Mouse (Mus musculus) erythroblast, adult 5-6 weeks (primary cell): Measurements from ENCODE around the gene Taok1. TPM values are rescaled to one million over a fixed set of nuclear protein-coding genes. Genes with fewer than 3 reads are reported as not detected.
"Not testable (repeated sequence)": the region's sequence is repeated elsewhere in the genome, so short reads cannot be mapped to it uniquely, and the experiment has no call there.

Source experiments
- ATAC-seq: replicated peaks from 2 replicates; pipeline ENCODE4 v1.8.0; 2016; ENCODE audit warnings: moderate number of reproducible peaks, mild to moderate bottlenecking, moderate TSS enrichment, inconsistent platforms; ENCODE audit not compliant: poor library complexity, low FRiP score, severe bottlenecking
- total RNA-seq, 2 experiments: library from RNA; stranded (forward) in 1 of 2; stranded (reverse) in 1 of 2; fragments of 150-400 nt in 1 of 2; fragments of 200-764, 138-1000 nt in 1 of 2; gene quantifications; 2 replicates each; pipeline versions ENCODE4 v1.2.3 to v1.2.4; 2015 to 2017; ENCODE audit warnings: low replicate concordance in 2 of 2

Taok1 gene
- total RNA-seq (2015; ENCODE audit: low replicate concordance) (9.8 and 20.9 TPM in 2 replicates), total RNA-seq (2017; ENCODE audit: low replicate concordance) (24.4 and 25.3 TPM in 2 replicates)

DNA sequence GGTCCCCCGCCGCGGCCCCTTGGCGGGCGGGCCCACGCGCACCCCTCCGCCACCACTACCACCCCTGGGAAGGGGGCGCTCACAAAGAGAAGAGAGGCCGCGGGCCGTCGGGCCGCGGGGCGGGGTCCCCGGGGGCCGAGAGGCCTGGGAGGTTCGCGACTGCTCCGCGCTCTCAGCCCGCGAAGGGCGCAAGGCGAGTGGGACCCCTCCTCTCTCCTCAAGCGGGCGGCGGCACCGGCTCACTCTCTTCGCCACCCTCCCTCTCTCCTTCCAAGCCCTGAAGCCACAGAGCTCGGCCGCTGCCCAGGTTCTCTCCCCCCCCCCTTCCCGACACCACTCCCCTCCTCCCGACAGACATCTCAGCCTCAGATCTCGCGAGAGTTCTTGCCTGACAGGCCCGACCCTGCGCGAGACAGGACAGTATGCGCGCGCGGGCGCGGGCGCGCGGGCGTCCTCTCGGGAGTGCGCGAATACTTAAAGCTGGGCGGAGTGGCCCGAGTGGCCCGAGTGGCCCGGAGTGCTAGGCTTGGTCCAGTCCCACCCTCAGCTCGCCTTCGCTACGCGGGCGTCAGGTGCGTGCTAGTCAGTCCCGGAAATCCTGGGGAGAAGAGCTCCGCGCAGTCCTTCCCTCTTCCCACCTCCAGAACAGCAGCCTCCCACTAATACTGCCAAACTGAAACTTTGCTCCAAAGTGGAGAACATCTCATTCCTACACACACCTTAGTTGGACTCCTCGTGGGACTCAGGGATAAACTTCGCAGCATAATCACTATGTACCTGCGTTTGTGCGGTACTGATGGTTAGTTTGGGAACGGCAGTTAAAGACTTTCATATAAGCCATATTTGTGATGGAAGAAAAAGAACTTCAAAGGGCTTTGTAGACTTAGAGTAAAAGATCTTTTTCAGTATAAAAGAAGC, at the start of gene Taok1:
TSS of gene Taok1 (minus strand) at position 278 of the 918 bp plus-strand sequence.
- peak; percentile 93 for ATAC-seq

DNA sequence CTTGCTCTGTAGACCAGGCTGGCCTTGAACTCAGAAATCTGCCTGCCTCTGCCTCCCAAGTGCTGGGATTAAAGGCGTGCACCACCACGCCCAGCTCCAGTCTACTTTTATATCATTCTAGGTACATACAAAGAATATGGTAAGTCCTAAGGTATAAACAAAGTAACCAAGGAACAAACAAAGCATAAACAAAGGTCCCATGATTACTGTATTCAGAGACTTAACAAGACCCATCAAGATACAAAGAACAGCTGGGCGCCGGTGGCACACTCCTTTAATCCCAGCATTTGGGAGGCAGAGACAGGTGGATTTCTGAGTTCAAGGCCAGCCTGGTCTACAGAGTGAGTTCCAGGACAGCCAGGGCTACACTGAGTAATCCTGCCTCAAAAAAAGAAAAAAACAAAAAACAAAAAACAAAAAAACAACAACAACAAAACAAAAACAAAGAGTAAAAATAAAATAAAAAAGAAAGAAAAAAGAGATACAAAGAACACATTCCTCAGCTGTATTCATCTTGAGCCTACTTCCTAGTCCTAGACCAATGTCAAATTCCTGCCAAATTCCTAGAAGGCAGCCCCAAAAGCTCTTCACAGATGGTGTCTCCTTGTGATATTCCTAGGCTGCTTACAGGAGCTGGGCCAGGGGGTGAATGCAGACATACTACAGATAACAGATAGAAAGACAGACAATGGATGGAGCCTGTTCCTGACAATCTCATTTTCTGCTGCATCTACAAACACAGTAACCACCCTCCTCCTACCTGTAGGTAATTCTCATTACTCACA, 46.0 kb upstream of the Taok1 start:
- ATAC-seq = not testable (repeated sequence)

DNA sequence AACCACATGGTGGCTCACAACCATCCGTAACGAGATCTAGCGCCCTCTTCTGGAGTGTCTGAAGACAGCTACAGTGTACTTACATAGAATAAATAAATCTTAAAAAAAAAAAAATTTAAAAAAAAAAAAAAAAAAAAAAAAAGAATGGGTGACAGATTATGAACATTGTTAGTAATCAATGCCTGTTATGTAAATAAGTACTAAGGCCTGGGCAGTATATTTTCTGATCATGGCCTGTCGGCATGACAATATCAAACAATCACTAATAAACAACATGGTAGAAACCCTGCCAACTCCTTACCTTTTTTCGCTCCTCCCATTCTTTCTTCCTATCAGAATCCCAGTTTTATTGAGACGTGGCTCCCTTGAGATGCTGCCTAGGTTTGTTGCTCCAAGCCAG, 44.9 kb upstream of the Taok1 start:
- no peak for ATAC-seq

DNA sequence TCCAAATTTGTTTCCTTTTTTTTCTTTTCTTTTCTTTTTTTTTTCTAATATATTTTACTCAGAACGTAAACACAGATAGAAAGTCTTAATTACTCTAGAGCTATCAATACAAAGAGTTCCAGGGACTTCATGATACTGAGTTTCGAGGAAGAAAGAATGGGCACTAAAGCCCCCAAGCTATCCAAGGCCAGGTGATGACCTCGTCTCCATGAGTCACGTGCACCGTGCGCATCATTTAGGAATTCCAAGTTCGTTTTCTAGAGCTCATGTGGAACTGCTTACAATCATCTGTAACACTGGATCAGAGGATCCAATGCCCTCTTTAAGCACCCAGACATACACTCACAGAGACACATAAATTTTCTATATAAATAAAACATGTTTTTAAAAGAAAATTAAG, 41.3 kb upstream of the Taok1 start:
- ATAC-seq = no peak

DNA sequence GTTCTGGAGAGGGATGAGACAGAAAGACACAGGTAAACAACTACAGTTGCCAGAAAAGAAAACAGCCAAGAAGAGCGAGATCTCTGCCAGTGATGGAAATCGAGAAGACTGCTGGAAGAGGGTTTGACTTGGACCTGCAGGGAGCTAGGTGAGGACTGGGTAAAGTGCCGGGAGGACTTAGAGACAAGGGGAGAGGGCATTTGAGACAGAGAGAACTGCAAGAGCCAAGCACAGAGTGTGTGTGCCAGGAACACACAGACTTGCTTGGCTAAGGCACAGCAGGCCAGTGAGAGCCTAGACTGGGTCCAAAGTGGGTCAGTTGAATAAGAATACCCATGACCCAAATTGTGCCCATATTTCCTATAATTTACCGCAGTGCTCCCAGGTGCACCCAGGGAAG, 37.9 kb upstream of the Taok1 start:
- no peak for ATAC-seq

DNA sequence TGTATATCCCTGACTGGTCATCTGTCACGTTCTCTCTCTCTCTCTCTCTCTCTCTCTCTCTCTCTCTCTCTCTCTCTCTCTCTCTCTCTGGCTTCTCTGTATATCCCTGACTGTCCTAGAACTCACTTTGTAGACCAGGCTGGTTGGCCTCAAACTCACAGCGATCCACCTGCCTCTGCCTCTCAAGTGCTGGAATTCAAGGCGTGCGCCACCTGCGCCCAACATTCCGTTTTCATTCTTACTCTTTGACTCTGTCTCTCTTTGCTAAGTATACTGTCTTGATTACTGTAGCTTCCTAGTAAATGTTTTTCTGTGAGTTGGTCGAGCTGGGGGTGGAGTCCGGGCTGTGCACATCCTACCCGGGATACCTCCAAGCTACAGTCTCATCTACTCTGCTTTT, 33.8 kb upstream of the Taok1 start:
- ATAC-seq = no peak

DNA sequence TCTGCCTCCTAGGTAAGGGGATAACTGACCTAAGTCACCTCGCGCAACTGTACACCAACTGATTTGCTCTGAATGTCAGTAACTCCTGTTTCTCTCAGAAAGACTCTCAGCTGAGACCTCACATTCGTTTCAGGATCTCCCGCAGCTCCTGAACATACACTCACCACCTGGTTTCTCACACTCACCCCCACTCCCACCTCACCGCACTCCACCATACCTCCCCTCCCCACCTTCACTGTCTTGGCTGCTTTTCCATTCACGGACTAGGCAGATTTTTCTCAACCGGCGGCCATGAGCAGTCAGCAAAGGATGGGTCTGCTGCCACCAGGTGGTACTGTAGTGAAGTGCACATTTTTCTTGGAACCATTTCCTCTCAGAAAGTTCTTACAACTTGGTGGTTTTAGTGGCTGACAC, 22.6 kb upstream of the Taok1 start:
- ATAC-seq = peak; percentile 84

DNA sequence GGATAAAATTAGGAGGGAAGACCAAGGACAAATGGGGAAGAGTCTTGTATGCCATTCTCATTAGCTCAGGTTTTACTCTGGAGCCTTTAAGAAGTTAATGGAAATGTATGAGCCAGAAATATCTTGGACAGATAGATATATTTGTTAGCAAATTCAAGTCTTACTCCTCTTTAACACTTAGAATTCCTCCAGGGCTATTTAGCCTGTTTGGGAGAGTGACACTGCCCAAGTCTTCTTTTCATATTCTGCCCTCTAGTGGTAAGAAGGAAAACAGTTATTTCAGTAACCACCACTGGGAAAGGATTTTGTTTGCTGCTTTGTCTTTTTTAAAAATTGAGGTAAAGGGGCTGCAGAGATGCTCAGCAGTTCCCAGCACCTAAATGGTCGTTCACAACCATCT, 21.9 kb upstream of the Taok1 start:
- ATAC-seq = peak; percentile 58; the same call in 1 of the 2 replicates

DNA sequence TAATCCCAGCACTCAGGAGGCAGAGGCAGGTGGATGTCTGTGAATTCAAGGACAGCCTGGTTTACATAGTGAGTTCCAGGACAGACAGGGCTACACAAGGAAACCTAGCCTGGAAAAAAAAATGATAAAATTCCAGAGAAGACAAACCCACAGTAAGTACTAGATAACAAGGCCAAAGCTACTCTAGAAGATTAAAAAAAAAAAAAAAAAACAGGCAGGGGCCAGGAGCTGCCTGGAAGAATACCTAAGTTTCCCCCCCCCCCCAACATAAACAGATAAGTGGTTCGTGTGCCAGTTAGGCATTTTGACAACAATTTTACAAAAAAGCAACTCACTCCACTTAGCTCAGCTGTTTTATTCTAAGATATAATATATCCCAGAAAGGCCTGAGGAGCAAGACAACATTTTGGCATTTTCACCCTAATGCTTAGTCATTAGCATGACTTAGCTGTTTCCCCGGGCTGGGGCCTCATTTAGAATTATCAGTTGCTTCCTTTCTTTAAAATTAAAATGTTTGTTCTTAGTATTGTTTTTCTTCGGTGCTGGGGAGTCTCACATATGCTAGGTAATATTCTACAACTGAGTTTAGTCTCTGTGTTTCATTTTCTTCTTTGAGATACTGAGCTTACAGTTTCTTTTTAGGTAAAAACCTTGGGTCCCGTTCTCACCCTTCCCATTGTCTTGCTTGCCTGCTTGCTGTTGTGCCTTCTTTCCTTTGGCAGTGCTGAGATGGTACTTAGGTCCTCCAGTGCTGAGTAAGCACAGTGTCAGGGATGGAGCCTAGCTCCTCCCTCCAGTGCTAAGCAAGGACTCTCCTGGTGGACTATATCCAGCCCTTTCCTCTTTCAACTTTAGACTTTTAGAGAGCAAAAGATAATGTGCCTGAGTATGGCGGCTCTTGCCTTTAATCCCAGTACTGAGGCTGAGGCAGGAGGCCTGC, 19.3 kb upstream of the Taok1 start:
- ATAC-seq = peak; percentile 56

DNA sequence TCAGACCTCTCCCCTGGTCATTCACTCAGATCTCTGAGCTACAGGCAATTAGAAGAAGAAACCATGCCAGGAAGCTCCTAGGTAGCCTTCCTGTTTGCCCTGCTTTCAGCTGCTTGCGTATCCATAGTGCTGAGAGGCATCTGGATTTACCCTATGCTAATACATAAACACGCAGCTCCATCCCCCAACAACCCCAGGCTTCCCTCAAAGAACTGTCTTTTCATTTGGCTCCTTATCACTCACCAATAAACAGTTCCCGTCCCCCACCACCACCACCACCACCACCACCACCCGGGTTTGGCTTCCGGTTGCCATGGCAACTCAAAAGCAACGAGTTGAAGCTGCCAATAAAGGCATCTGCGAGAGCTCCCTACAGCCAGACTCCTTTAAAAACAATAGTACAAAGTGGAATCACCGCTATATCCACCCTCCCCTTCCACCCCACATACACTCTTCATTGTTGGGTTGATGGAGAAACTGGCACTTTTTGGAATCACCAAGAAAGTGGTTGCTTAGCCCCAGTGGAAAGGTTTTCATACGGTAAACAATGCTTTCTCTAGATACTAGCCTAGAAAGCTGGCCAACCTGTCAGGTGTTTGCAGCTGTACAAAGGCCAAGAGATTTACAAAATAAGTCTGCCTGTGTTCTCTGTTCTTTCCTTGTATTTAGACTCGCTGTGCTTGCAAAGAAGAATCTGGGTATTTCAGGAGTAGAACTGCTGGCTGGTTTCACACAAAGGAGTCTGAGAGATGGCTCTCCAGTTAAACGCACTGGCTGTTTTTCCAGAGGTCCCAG, 17.6 kb upstream of the Taok1 start:
- ATAC-seq = no peak

DNA sequence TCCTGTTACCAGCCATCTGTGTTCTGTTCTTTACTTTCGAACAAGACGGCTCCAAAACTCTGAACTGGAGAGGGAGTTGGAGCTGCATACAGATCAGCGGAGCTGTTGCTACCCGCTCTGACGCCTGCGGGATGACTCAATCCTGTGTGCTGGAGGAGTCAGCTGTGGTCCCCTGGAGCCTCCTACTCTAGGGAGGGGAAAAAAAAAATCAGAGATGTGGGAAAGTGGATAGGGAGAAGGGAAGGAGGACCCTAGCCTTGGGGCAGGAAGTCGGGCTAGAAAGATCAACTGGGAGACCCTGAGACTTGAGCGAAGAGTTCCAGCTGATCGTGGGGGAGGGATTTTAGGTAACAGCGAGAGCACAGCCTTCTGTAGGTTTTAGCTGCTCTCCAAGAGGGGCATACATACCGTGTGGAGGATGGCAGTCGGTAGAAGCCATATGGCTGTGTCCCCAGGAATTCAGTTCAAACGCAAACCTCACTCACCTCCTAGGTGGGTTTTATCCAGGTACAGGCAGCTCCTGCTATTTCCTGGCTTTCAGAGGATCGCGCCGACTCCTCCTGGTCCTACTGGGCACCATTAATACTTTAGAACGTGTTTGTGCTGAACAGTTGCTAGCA, 16.9 kb upstream of the Taok1 start:
- no peak for ATAC-seq

DNA sequence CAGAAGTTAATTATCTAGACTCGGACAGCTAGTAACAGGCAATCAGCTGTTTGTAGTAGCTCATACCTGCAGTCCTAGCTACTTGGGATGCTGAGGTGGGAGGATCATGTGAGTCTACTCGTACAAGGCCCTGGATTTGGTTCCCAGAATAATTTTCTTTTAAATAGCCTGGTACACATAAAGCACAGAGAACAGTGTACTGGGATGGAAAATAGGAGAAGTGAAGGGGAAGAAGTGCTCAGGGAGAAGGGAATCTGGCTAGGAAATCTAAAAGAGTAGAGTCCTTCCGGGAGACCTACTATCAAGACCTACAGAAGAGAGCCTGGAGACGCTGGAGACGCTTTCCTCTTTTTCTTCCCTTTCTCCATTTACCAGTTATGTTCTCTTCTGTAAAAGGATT, 16.4 kb upstream of the Taok1 start:
- ATAC-seq = no peak

DNA sequence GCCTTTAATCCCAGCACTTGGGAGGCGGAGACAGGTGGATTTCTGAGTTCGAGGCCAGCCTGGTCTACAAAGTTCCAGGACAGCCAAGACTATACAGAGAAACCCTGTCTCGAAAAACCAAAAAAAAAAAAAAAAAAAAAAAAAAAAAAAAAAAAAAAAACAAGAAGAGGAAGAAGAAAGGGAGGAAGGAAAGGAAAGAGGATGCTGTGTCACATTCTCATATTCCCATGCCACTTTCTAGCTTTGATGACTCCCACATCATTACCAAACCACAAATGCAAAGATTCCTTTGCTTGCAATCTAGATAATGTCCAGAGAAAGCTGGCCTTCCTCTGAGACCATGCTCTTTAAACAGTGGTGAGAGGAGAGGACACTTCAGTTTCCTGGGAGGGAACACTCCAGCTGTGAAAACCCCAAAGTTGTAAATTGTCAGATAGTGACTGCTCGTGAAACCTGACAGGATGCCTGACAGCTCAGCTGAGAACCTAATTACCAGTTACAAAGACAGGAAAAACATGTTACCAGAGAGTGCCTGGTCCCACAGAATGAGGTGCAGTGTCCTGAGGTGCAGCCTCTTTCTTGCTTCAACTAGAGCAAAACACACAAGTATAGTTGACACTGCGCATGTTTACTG, 14.4 kb upstream of the Taok1 start:
- no peak for ATAC-seq

DNA sequence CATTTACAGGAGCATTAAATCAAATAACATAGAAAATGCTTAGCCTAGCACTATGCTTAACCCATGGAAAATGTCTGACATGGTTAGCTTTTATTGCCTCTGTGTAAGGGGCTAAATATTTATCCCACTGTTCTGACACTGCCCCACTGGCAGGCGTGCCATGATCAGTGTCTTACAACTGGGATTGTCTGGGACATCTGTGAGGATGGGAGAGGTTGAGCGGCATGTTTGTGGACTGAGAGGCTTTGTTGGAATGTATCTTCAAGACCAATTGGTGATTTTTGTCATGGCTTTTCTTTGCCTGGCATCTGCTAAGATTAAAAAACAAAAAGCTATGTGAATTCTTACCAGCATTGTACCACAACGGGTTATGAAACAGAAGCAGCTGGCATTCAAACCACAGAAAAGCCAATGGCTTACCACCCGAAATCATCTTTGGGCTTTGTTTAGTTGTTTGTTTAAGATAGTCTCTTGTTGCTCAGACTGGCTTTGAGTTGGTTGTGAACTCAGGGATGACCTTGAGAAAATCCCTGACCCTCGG, 7.5 kb upstream of the Taok1 start:
- no peak for ATAC-seq

DNA sequence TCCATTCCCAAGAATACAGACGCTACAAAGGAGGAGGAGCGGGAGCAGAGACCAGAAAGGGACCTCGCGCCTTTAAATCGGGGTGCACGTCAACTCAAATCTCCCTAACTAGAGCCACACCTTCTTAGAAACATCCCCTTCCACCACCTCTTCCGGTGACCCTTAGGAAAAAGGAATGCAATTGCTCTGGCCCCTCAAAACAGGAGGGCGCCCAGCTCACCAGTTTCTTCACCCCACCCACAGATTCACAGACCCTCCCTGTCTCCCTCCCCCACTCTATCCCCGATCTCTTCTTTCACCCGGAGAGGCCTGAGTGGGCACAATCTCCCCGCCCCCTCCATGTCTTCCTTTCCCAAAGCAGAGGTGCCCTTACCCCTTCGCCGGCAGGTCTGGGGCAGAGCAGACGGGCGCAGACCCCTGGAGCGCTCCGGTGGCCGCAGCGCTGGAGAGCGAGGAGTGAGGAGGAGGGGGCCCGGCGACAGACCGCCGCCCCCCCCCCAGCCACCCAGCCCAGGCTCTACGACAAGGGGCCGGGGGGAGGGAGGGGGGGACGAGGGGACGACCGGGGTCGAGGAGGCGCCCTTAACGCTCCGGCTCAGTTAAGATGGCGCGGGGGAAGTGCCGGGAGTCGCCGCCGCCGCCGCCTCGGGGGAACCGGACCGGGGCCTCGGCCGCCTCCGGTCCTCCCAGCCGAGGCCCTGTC, 629 bp downstream of the Taok1 start:
- peak; percentile 44 for ATAC-seq

DNA sequence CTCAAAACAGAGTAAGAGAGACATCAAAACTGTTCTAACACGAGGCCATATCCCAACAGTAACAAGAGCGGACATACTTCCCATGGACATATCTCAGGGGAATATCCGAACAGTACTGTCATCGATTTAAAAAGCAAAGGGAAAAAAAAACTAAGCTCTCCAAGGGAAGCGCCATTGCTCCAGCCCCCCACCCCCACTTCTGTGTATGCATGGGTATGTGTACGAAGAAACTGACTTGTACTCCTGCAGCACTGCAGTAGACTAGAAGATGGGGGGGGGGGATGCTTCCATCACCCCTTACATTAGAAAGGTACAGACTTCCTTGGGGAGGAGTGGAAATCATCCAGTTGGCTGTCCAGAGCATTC, 1.2 kb downstream of the Taok1 start:
- ATAC-seq = no peak

DNA sequence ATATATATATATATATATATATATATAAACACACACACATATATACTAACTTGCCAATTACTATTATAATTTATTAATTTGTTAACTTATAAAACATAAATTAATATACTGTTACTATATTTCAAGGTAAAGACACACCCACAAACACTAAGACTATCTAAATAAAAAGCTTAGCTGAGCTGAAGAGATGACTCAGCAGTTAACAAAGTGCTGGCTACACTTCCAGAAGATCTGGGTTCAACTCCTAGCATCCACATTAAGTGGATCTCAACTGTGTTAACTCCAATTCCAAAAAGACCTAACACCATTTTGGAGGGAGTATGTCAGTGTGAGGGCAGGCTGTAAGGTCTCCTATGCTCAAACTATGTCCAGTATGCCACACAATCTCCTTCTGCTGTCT, 10.3 kb downstream of the Taok1 start:
- ATAC-seq = peak; percentile 92
